Mouse (Mus musculus) CH12.LX (cell line): ENCODE data around the gene Rab5if. TPM values are rescaled to one million over a fixed set of nuclear protein-coding genes. Genes with fewer than 3 reads are reported as not detected.

Experiments used
- DNase-seq: peaks from one replicate; pipeline ENCODE4 v3.0.0-alpha.2; 2013; ENCODE audit errors: extremely low read depth
- H3K27ac ChIP-seq: 2 replicates; pipeline ENCODE4 v1.5.1; 2012; ENCODE audit warnings: low read depth, mild to moderate bottlenecking, control low read depth, moderate library complexity; ENCODE audit not compliant: insufficient read depth
- H3K27me3 ChIP-seq: replicated peaks from 2 replicates; pipeline ENCODE3; 2012; ENCODE audit warnings: inconsistent platforms
- H3K36me3 ChIP-seq, 2 experiments: replicated peaks in 1 of 2; 2 replicates each; pipeline versions ENCODE3 to v1.6.1; 2012; ENCODE audit warnings: inconsistent platforms in 1 of 2, low read length in 1 of 2, mild to moderate bottlenecking in 1 of 2, mixed read lengths in 1 of 2, moderate library complexity in 1 of 2; ENCODE audit not compliant: control insufficient read depth in 1 of 2, insufficient read depth in 1 of 2
- H3K4me1 ChIP-seq, 2 experiments: 2 replicates each; pipeline ENCODE4 v1.6.1; 2012; ENCODE audit warnings: inconsistent platforms in 1 of 2, moderate library complexity in 1 of 2; ENCODE audit not compliant: insufficient read depth in 2 of 2, control insufficient read depth in 1 of 2
- H3K4me2 ChIP-seq: 2 replicates; pipeline ENCODE4 v1.6.1; 2012; ENCODE audit warnings: low read depth, mild to moderate bottlenecking, control low read depth; ENCODE audit not compliant: poor library complexity, insufficient read depth, severe bottlenecking
- H3K4me3 ChIP-seq, 3 experiments: fragments of 150-350 bp in 1 of 3; sonication (generic) in 1 of 3; replicated peaks in 1 of 3; 2 replicates each; pipeline versions ENCODE3 to v1.5.1; 2011 to 2012; ENCODE audit warnings: low read depth in 2 of 3, low read length in 2 of 3, mild to moderate bottlenecking in 2 of 3, moderate library complexity in 2 of 3, control low read depth in 1 of 3, improper control_type of control experiment in 1 of 3, inconsistent platforms in 1 of 3, mixed read lengths in 1 of 3; ENCODE audit not compliant: poor library complexity in 1 of 3
- H3K79me2 ChIP-seq: replicated peaks from 2 replicates; pipeline ENCODE4 v1.6.1; 2012; ENCODE audit warnings: mild to moderate bottlenecking, moderate library complexity; ENCODE audit not compliant: control insufficient read depth, poor library complexity, insufficient read depth, severe bottlenecking; ENCODE audit errors: extremely low read depth
- H3K9ac ChIP-seq: 2 replicates; pipeline ENCODE4 v1.6.1; 2012; ENCODE audit warnings: low read depth, mild to moderate bottlenecking, control low read depth, moderate library complexity; ENCODE audit not compliant: insufficient read depth
- H3K9me3 ChIP-seq: replicated peaks from 2 replicates; pipeline ENCODE3; 2012; ENCODE audit warnings: low read length, inconsistent platforms, mixed read lengths
- ETS1 ChIP-seq: conservative IDR thresholded peaks from 2 replicates; pipeline ENCODE4 v1.6.1; 2012; ENCODE audit warnings: low read depth, mild to moderate bottlenecking, inconsistent platforms, low read length, improper control_type of control experiment, moderate library complexity
- dilution Hi-C: fragments of 300-500 bp; cut with MboI; formaldehyde crosslinking; loops from 2 replicates; pipeline ENCODE4 v1.14.3; 2020; ENCODE audit warnings: low sequenced_read_pairs; ENCODE audit not compliant: extremely low pct_unique_long_range_greater_than_20kb, extremely low pct_ligation_motif_present
- in situ Hi-C: fragments of 300-500 bp; cut with MboI; formaldehyde crosslinking; loops from 3 replicates; pipeline ENCODE4 v1.14.3; 2019; ENCODE audit warnings: low sequenced_read_pairs, low pct_ligation_motif_present, low pct_unique_long_range_greater_than_20kb, mixed read lengths
- polyA plus RNA-seq: library from polyadenylated mRNA; unstranded; fragments of >175 nt; gene quantifications from 2 replicates; pipeline ENCODE4 v1.2.1, GENCODE M21; 2012; ENCODE audit warnings: low read depth; ENCODE audit not compliant: insufficient read length
- total RNA-seq, 2 experiments: library from RNA; depleted of rRNA; stranded (reverse); fragments of 300-350 nt in 1 of 2; fragments of >200 nt in 1 of 2; gene quantifications; 2 replicates each; pipeline ENCODE4 v1.2.3; 2012 to 2014

Gene Rab5if
- total and polyA plus RNA-seq, 3 experiments: 111 to 205 (median 186) TPM

DNA sequence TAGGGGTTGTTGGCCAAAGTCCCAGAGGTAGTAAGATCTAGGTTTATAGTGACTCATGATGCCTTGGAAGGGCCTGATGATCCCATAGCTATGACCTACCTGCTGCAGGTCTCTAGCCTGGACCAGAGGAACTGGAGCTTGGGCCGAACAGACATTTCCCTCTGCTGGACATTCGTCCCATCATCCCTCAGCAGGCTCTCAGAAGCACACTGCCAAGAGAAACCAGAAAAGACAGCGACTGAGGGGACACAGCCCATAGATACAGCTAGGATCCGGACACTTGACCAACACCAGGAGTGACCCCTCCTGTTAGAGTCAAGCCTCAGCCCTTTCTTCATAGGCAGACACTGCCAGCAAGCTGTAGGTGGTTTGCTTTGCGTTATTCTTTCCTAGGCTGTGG is 60.1 kb downstream of the Rab5if start:
- H3K9me3 ChIP-seq: no peaks in the 10 kb centered on the region
- H3K4me1 ChIP-seq: peaks cover 10 to 23% of the 10 kb centered on the region in 2 experiments
- H3K27ac ChIP-seq: no peak overlapping the region
- no peak for TF ChIP-seq ETS1
- TF ChIP-seq, all 38 proteins: peak for 0
- dilution Hi-C loops (no loop called here), in situ Hi-C loops (loop anchor here (5.0 kb wide), 1 partner anchor 36 kb away; the partner anchor contains the start of gene Sla2)
- peaks cover 0 to 17% of the 10 kb centered on the region in 2 experiments for H3K36me3 ChIP-seq
- H3K4me2 ChIP-seq: no peak overlapping the region
- H3K27me3 ChIP-seq: no peaks in the 10 kb centered on the region
- no peaks in the 10 kb centered on the region for H3K79me2 ChIP-seq
- no peak overlapping the region for H3K4me3 ChIP-seq
- DNase-seq: no peak
- no peak overlapping the region for H3K9ac ChIP-seq

Other genes starting within 250 kb of the Rab5if start
- 9.6 and 12.4 TPM in 2 replicates for gene Dlgap4, start 249.4 kb upstream of the Rab5if start, total RNA-seq (2012; rRNA removed)
- gene Dlgap4, start 249.4 kb upstream of the Rab5if start, total RNA-seq (2014; rRNA removed): 11.6 and 12.7 TPM in 2 replicates
- gene Dlgap4, start 249.4 kb upstream of the Rab5if start, polyA plus RNA-seq: 34.1 and 38.5 TPM in 2 replicates
- gene Myl9, start 87.7 kb upstream of the Rab5if start, total RNA-seq (2012; rRNA removed): not detected in 2 replicates
- not detected in 2 replicates for gene Myl9, start 87.7 kb upstream of the Rab5if start, total RNA-seq (2014; rRNA removed)
- not detected in 2 replicates for gene Myl9, start 87.7 kb upstream of the Rab5if start, polyA plus RNA-seq
- 10.4 and 12.2 TPM in 2 replicates for gene Tgif2, start 23.1 kb upstream of the Rab5if start, total RNA-seq (2012; rRNA removed)
- 10.3 TPM in 2 replicates for gene Tgif2, start 23.1 kb upstream of the Rab5if start, total RNA-seq (2014; rRNA removed)
- 11.1 and 11.3 TPM in 2 replicates for gene Tgif2, start 23.1 kb upstream of the Rab5if start, polyA plus RNA-seq
- gene 4930518I15Rik, start 5.2 kb upstream of the Rab5if start, total RNA-seq (2012; rRNA removed): 0.63 and 0.72 TPM in 2 replicates
- gene 4930518I15Rik, start 5.2 kb upstream of the Rab5if start, total RNA-seq (2014; rRNA removed): 0.35 and 0.51 TPM in 2 replicates
- gene 4930518I15Rik, start 5.2 kb upstream of the Rab5if start, polyA plus RNA-seq: 0.30 and 0.81 TPM in 2 replicates
- 3.2 and 3.8 TPM in 2 replicates for gene Sla2, start 24.1 kb downstream of the Rab5if start, total RNA-seq (2012; rRNA removed)
- 0.49 and 1.1 TPM in 2 replicates for gene Sla2, start 24.1 kb downstream of the Rab5if start, total RNA-seq (2014; rRNA removed)
- gene Sla2, start 24.1 kb downstream of the Rab5if start, polyA plus RNA-seq: 1.4 and 1.9 TPM in 2 replicates
- gene Ndrg3, start 128.9 kb downstream of the Rab5if start, total RNA-seq (2012; rRNA removed): 20.9 and 21.8 TPM in 2 replicates
- 12.9 and 16.6 TPM in 2 replicates for gene Ndrg3, start 128.9 kb downstream of the Rab5if start, total RNA-seq (2014; rRNA removed)
- 27.5 and 34.3 TPM in 2 replicates for gene Ndrg3, start 128.9 kb downstream of the Rab5if start, polyA plus RNA-seq
- 23.2 and 23.4 TPM in 2 replicates for gene Dsn1, start 144.0 kb downstream of the Rab5if start, total RNA-seq (2012; rRNA removed)
- 34.3 and 38.0 TPM in 2 replicates for gene Dsn1, start 144.0 kb downstream of the Rab5if start, total RNA-seq (2014; rRNA removed)
- 25.6 and 26.5 TPM in 2 replicates for gene Dsn1, start 144.0 kb downstream of the Rab5if start, polyA plus RNA-seq
- gene Soga1, start 216.1 kb downstream of the Rab5if start, total RNA-seq (2012; rRNA removed): 1.0 and 2.0 TPM in 2 replicates
- 0.31 and 0.39 TPM in 2 replicates for gene Soga1, start 216.1 kb downstream of the Rab5if start, total RNA-seq (2014; rRNA removed)
- 1.8 and 2.0 TPM in 2 replicates for gene Soga1, start 216.1 kb downstream of the Rab5if start, polyA plus RNA-seq
- not detected in 2 replicates for gene Tldc2, start 223.9 kb downstream of the Rab5if start, total RNA-seq (2012; rRNA removed)
- gene Tldc2, start 223.9 kb downstream of the Rab5if start, total RNA-seq (2014; rRNA removed): not detected in 2 replicates
- gene Tldc2, start 223.9 kb downstream of the Rab5if start, polyA plus RNA-seq: not detected in 2 replicates